Mouse (Mus musculus) hindbrain, embryonic 13.5 days (tissue): ENCODE measurements at regions not wholly inside any gene's neighbourhood (a gene's known extent, or its start where the extent isn't known, plus 50 kb on each side); places are given as distances from the start of the nearest gene placed in this dataset.
A peak's percentile ranks its signal among the peaks of the same experiment; 100 is the strongest.

Source experiments
- ATAC-seq: fragments of 200-750 bp; cut with Nextera tagmentation; 2 replicates; pipeline ENCODE4 v1.8.0; 2017; ENCODE audit warnings: moderate TSS enrichment; ENCODE audit not compliant: low FRiP score
- H3K27ac ChIP-seq: fragments of 300-500 bp; sonication (generic); 2 replicates; pipeline ENCODE4 v1.5.1; 2015; ENCODE audit warnings: inconsistent platforms, mild to moderate bottlenecking, moderate library complexity
- H3K27me3 ChIP-seq: fragments of 300-500 bp; sonication (generic); 2 replicates; pipeline ENCODE4 v1.6.1; 2015; ENCODE audit warnings: mild to moderate bottlenecking, inconsistent platforms
- H3K36me3 ChIP-seq: fragments of 300-500 bp; sonication (generic); 2 replicates; pipeline ENCODE4 v1.6.1; 2015; ENCODE audit warnings: mild to moderate bottlenecking, inconsistent platforms
- H3K4me1 ChIP-seq: fragments of 300-500 bp; sonication (generic); replicated peaks from 2 replicates; pipeline ENCODE4 v1.6.1; 2015; ENCODE audit warnings: inconsistent platforms
- H3K4me2 ChIP-seq: fragments of 300-500 bp; sonication (generic); 2 replicates; pipeline ENCODE4 v1.6.1; 2015; ENCODE audit warnings: inconsistent platforms, mild to moderate bottlenecking, moderate library complexity
- H3K4me3 ChIP-seq: fragments of 300-500 bp; sonication (generic); 2 replicates; pipeline ENCODE4 v1.5.1; 2015; ENCODE audit warnings: mild to moderate bottlenecking, inconsistent platforms
- H3K9ac ChIP-seq: fragments of 300-500 bp; sonication (generic); 2 replicates; pipeline ENCODE4 v1.6.1; 2015; ENCODE audit warnings: mild to moderate bottlenecking, inconsistent platforms
- H3K9me3 ChIP-seq: fragments of 300-500 bp; sonication (generic); 2 replicates; pipeline ENCODE4 v1.6.1; 2016; ENCODE audit warnings: inconsistent platforms
- WGBS: fragments of 180-500 bp; shearing (Covaris S2); methylation state at CpG from one replicate; pipeline ENCODE4 v1.1.7; 2015; 5-methylcytosine and 5-hydroxymethylcytosine counted together

DNA sequence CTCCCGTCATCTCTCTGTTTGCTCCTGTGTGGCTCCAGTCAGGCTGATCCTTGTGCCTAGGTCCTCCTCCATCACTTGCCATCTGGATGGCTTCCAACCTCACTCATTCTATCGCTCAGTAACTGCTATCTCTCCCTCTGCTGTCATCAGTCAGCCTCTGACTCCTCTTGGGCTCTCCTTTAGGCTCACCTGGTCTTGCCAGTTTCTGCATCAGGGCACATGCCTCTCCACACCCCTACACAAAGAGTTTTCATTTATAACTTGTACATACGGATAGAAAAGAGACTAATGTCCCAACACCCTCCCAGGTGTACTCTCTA, 2664.7 kb upstream of the Lrrc6 start:
- no peaks in the 10 kb centered on the region for H3K9me3 ChIP-seq
- no peaks in the 10 kb centered on the region for H3K36me3 ChIP-seq
- peak overlapping the region; percentile 37; the same call in 1 of the 2 replicates for H3K27ac ChIP-seq
- peaks cover 6% of the 10 kb centered on the region for H3K4me1 ChIP-seq
- no peak for ATAC-seq
- no peaks in the 10 kb centered on the region for H3K27me3 ChIP-seq
- no peak overlapping the region for H3K4me2 ChIP-seq
- H3K4me3 ChIP-seq: no peak overlapping the region
- H3K9ac ChIP-seq: no peak overlapping the region
- 76% methylated on average over 3 of the region's 3 CpGs for WGBS

DNA sequence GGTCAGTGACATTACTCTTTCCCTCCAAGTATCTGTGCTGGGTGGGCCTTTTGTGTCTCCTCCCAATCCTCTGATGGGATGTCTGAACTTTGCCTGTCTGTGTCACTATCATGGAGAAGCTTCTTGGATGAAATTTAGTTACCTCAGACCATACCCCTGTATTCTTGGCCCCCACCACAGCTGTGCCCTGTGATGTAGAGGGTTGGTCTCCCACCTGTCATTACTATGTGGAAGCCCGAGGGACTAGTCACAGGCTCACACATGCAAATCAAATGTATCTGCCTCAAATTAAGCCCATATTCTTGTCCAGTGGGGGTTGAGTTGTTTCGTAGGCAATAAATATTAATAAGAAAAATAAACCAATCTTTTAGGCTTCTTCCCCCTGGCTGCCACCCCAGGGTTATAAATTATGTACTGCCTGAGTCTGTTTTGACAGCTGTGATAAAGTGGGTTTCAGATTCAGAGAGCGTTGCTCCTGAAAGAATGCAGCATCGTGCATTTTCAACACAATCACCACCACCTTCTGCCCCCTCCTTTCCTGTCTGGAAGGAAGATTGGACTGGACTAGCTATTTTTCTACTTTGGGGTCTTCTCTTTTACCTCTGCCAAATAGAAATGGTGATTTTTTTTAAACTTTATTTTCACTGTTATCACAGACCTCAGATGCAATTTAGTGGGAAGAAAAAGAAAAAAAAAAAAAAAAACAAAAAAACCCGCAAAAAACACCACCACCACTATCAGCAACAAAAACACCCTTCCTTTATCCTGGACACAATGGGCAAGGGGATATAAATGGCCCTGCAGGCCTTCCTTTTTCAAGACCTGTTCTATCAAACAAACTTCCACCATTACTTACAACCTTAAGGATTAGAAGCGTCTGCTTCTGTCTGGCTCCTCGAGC, 2664.1 kb upstream of the Lrrc6 start:
- H3K36me3 ChIP-seq: no peaks in the 10 kb centered on the region
- no peak overlapping the region for H3K9ac ChIP-seq
- peaks cover 6% of the 10 kb centered on the region for H3K4me1 ChIP-seq
- H3K4me3 ChIP-seq: no peak overlapping the region
- ATAC-seq: peak; percentile 83
- H3K4me2 ChIP-seq: no peak overlapping the region
- H3K9me3 ChIP-seq: no peaks in the 10 kb centered on the region
- 52% methylated on average over 7 of the region's 7 CpGs for WGBS
- peak overlapping the region; percentile 37; the same call in 1 of the 2 replicates for H3K27ac ChIP-seq
- H3K27me3 ChIP-seq: no peaks in the 10 kb centered on the region

DNA sequence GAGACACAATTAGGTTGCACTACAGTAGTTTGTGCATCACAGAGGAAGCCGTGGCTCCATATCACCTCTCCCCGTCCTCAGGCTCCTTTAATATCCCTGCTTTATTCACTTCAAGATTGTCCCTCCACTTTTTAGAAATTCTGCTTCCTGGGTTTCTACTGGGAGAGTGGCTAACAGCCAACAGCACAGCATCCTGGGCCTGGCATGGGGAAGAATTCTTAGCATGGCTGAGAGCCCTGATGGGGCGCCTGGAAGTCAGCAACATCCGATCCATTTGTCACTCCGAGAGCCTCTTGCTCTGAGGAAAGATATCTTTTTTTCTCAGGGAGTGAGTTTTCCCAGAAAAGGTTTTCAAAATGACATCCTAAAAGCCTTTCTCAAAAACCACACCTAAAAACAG, 2660.3 kb upstream of the Lrrc6 start:
- H3K9me3 ChIP-seq: no peaks in the 10 kb centered on the region
- 86% methylated on average over 5 of the region's 5 CpGs for WGBS
- no peak for ATAC-seq
- no peak overlapping the region for H3K4me3 ChIP-seq
- H3K4me1 ChIP-seq: peaks cover 6% of the 10 kb centered on the region
- H3K4me2 ChIP-seq: no peak overlapping the region
- H3K27me3 ChIP-seq: no peaks in the 10 kb centered on the region
- no peaks in the 10 kb centered on the region for H3K36me3 ChIP-seq
- no peak overlapping the region for H3K27ac ChIP-seq
- no peak overlapping the region for H3K9ac ChIP-seq

DNA sequence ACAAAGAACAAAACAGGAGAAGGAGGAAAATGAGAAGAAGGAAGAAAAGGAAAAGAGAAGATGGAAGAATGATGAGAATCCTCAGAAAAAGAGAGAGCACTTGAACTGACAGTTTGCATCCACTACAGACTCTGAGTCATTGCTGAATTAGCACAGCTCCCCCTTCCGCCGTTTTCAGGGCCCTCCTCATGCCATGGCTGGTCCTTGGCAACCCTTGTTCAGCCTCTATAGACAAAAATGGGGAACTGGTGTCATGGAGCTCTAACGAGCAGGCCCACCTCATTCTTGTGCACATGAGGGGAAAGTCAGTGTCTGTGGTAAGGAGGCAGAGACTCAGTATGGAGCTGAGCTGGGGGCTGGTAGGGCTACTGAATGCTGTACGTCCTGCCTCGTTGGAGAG, 2657.4 kb upstream of the Lrrc6 start:
- no peaks in the 10 kb centered on the region for H3K27me3 ChIP-seq
- no peaks in the 10 kb centered on the region for H3K4me1 ChIP-seq
- no peaks in the 10 kb centered on the region for H3K9me3 ChIP-seq
- WGBS: 61% methylated on average over 5 of the region's 5 CpGs
- no peak overlapping the region for H3K4me2 ChIP-seq
- ATAC-seq: no peak
- no peak overlapping the region for H3K4me3 ChIP-seq
- no peak overlapping the region for H3K27ac ChIP-seq
- no peak overlapping the region for H3K9ac ChIP-seq
- H3K36me3 ChIP-seq: no peaks in the 10 kb centered on the region
